Mouse (Mus musculus) testis, postnatal 10 days (tissue): ENCODE data around the gene Psors1c2.
"Not testable (repeated sequence)": the region's sequence is repeated elsewhere in the genome, so short reads cannot be mapped to it uniquely, and the experiment has no call there.

Experiments
- DNase-seq: peaks from one replicate; pipeline ENCODE4 v3.0.0; 2021; ENCODE audit warnings: low spot score

Gene Psors1c2

DNA sequence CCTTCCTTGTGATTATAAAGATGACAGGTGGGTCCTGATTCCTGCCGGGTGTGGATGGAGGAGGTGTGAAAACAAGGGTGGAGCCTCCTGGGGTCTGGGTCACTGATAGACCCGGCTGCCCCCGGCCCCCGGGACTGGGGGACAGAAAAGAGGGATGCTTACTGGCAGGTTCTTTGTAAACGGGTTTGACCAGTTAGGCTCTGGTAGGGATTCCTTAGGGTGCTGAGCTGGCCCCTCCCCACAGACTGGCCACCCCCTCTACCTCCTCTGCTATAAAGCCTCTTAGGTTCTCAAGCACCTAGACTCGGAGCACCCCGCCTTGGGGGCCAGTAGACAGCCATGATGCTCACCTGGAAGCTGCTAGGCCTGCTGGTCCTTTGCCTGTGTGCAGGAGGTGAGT lies at the start of gene Psors1c2:
TSS of gene Psors1c2 (plus strand) at position 301 of the 400 bp plus-strand sequence.
- no peak for DNase-seq

- peak; percentile 82 for DNase-seq
Observed at GRCm38 (mm10) chr17:35484066-35484465, 48.9 kb upstream of the Psors1c2 start.

- peak; percentile 66 for DNase-seq
Observed at GRCm38 (mm10) chr17:35485702-35486101, 47.3 kb upstream of the Psors1c2 start.

- DNase-seq: no peak
Observed at GRCm38 (mm10) chr17:35486726-35487125, 46.3 kb upstream of the Psors1c2 start.

- DNase-seq: no peak
Observed at GRCm38 (mm10) chr17:35488041-35488440, 45.0 kb upstream of the Psors1c2 start.

DNA sequence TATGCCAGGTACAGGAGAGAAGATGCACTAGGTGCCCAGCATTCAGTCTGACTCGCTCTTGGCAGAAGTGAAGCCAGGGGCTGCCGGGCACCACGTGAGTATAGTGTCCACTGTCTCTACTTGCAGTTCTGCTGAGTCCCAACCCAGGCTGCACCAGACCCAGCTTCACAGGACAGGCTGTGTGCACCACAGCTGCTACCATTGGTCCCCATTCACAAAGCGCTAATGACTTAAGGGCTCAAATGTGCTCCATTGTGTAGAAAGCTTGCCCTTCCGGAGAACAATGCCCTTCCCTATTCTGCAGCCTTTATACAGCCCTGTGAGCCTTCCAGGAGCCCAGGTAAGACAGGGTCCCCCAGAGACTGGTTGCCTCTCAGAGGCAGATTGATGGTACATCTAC lies 42.7 kb upstream of the Psors1c2 start:
- no peak for DNase-seq

DNA sequence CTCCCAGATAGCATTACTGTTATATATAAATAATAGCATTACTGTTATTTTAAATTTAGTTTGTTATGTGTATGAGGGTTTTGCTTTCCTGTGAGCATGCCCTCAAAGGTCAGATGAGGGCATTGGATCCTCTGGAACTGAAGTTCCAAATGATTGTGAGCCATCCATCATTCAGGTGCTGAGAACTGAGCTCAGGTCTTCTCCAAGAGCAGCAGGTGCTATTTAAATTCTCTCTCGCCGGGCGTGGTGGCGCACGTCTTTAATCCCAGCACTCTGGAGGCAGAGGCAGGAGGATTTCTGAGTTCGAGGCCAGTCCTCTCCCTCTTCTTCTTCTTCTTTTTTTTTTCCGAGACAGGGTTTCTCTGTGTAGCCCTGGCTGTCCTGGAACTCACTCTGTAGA lies 35.9 kb upstream of the Psors1c2 start:
- no peak for DNase-seq

DNA sequence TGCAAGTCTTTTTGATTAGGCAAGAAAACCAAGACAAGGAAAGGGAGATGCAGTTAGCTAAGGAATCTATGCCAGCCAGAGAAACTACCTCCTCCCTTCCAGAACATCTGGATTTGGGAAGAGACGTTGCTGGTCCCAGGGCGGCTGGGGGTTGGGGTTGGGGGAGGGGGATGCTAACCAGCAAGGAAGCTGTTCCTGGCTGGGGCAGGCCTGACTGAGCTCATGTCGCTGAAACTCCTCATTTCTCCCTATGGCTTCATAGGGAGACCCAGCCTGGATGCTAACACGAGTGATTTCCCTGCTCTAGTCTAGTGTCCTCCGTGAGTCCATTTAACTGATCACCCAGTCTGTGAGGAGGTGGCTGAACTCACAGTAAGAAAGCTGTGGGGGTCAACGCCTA lies 30.8 kb upstream of the Psors1c2 start:
- DNase-seq: no peak

- no peak for DNase-seq
Observed at GRCm38 (mm10) chr17:35502762-35503161, 30.2 kb upstream of the Psors1c2 start.

DNA sequence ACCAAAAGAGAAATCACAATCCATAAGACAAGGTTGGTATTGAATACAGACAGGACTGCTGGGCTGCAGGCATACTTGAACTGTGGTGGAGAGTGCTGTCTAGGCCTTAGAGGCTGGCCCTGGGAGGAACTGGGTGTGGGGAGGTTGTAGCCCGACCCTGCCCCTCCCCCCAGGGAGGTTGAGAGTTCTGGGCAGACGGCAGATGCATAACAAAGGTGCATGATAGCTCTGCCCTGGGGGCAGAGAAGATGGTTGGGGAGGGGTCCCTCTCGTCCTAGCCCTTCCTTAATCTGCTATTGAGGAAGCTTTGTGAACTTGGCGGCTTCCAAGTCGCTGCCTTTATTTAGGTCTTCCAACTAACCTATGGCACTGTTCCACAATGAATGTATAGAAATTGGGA lies 29.2 kb upstream of the Psors1c2 start:
- DNase-seq: no peak

GRCm38 (mm10) chr17:35504628-35505481 lies 28.1 kb upstream of the Psors1c2 start:
- no peak for DNase-seq

- DNase-seq: no peak
Observed at GRCm38 (mm10) chr17:35505776-35506175, 27.2 kb upstream of the Psors1c2 start, which contains the start of gene Pou5f1. Gene Pou5f1 (plus strand): TSS chr17:35506018.

GRCm38 (mm10) chr17:35506881-35507280 lies 26.1 kb upstream of the Psors1c2 start:
- no peak for DNase-seq

DNA sequence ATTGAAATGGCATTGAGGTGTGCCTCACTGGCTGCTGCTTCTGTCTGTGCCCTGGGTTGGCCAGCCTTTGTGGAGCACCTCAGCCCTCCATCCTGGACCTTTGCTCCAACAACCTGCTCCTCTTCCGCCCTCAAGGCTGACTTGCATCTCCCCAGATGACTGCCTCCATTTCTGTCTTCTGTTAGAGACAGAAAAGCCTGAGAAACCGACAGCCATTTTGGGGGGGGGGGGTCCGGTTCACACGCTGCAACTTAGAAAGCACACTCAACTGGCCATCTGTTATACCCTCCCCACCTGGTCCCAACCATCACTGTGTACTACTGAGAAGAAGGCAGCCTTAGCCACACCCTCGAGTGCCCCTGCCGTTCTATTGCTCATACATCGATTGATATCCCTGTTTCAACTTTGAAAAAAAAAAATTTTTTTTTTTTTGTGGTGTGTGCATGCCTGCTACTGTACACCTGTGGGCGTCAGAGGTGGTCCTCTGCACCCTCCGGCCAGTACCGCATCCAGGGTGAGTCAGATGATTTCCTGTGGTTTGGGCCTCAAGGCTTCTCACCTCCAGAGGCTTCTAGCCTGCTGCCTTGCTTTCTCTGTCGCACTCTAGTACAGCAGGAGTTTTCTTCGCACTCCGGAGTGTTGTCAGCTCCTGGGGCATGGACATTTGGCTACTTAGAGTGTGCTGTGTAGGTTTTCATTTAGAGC lies 25.3 kb upstream of the Psors1c2 start:
- DNase-seq: no peak

DNA sequence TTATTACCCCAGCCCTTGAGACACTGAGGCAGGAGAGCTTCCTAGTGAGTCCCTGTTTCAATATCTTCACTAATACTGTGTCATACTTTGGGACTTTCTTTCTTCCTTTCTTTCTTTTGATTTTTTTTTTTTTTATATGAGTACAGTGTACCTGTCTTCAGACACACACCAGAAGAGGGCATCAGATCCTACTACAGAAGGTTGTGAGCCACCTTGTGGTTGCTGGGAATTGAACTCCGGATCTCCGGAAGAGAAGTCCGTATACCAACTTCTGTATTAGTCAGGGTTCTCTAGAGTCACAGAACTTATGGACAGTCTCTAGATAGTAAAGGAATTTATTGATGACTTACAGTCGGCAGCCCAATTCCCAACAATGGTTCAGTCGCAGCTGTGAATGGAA lies 24.7 kb upstream of the Psors1c2 start:
- not testable (repeated sequence) for DNase-seq

GRCm38 (mm10) chr17:35509284-35509683 lies 23.7 kb upstream of the Psors1c2 start:
- peak; percentile 71 for DNase-seq

DNA sequence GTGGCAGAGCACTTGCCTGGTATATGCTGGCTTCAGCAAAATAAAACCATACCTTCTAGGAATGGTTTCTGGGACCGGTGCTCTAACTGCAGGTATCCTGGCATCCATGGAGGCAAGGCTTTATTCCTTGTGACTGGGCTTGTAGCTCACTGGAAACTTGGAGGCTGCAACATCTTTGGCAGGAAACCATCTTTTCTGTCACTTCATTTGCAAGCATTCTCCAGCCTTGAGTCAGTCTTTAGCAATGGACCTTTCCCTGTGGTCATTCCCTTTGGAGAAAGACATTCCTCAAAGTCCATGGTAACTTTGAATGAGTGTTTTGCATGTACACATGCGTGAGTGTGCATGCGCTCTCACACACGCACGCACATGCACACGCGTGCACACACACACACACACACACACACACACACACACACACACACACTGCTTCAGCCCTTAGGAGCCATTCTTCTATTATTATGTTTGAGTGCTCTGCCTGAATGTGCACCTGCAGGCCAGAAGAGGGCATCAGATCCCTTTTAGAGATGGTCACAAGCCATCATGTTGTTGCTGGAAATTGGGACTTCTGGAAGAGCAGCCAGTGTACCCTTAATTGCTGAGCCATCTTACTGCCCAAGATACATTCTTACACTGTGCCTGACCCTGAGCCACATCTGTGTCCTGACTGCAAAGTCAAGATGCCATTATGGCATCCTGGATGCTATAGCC lies 19.9 kb upstream of the Psors1c2 start:
- no peak for DNase-seq

- DNase-seq: peak; percentile 91
Observed at GRCm38 (mm10) chr17:35513886-35514285, 19.1 kb upstream of the Psors1c2 start.

DNA sequence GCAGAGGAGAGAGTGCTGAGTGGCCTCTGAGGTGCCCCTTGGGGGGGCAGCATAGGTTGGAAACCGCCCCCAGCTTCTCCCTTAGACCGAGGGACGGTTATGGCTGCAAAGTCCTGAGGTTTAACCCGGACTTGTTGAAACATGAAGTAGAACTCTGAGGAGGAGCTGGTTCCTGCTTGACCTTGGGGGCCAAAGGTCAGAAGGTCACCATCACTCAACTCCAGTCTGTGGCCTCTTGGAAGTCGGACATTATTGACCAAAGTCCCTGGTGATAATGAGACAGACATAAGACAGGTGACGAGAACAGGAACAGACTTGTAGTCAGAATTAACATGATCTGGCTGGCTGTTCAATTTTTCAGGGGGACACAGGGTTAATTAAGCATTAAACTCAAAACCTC lies 18.2 kb upstream of the Psors1c2 start:
- DNase-seq: no peak

DNA sequence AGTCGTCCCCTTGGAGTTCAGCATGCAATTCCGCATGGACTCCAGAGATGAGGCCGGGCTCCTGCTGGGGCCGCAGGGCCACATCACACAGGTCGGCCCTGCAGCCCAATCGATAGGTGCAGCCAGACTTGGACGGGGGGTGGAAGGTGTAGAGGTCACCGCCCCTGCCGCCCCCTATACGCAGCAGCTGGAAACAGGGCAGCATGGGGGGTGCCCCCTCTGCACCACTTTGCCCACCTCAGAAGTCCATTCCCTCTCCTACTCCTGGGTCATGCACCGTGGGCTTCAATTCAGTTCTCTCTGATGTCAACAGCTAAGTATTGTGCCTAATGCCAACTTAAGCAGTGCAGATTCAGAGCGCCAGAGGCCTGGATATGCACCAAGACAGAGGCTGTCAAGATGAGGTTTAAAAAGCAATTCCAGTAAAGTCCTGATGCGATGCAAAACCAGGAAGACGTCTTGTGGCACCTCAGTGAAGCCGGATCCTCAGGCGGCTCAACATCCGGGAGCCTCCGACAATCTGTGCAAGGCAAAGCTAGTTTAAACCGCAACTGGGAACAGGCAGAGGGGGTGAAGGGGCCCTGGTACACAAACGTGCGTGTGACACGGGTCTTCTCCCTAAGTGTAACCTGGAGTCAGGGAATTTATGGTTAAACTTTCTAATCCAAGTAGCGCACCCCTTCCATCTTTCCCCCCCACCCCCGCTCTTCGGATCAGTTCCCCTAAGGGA lies 16.9 kb upstream of the Psors1c2 start:
- no peak for DNase-seq

GRCm38 (mm10) chr17:35516652-35517500 lies 16.1 kb upstream of the Psors1c2 start, which contains the start of the genes Tcf19 and Cchcr1:
Gene Tcf19 (minus strand): TSS chr17:35516824.
Gene Cchcr1 (plus strand): TSS chr17:35517100.
- DNase-seq: peak; percentile 98
